Mouse (Mus musculus) liver, adult 2 months (tissue): ENCODE results near the gene Chic2. TPM values are rescaled to one million over a fixed set of nuclear protein-coding genes. Genes with fewer than 3 reads are reported as not detected.

Source experiments
- DNase-seq: peaks from one replicate; pipeline ENCODE4 v3.0.0-alpha.2; 2011; ENCODE audit warnings: low read depth, low spot score; ENCODE audit errors: extremely low read depth
- H3K27ac ChIP-seq: fragments of 200-500 bp; replicated peaks from 2 replicates; pipeline ENCODE4 v1.5.1; 2012; ENCODE audit warnings: low read depth, mild to moderate bottlenecking, control low read depth, inconsistent platforms, low read length; ENCODE audit not compliant: insufficient read depth
- H3K27me3 ChIP-seq: fragments of 200-500 bp; 2 replicates; pipeline ENCODE4 v1.6.1; 2012; ENCODE audit warnings: mild to moderate bottlenecking, moderate library complexity, low read length, inconsistent platforms; ENCODE audit not compliant: control insufficient read depth, insufficient read depth
- H3K36me3 ChIP-seq: fragments of 200-500 bp; 2 replicates; pipeline ENCODE4 v1.6.1; 2012; ENCODE audit warnings: low read length, inconsistent platforms; ENCODE audit not compliant: control insufficient read depth, insufficient read depth
- H3K4me1 ChIP-seq: fragments of 200-500 bp; 2 replicates; pipeline ENCODE4 v1.6.1; 2011; ENCODE audit warnings: low read length; ENCODE audit not compliant: control insufficient read depth, insufficient read depth
- H3K4me3 ChIP-seq: fragments of 200-500 bp; 2 replicates; pipeline ENCODE4 v1.5.1; 2011; ENCODE audit warnings: low read depth, mild to moderate bottlenecking, control low read depth, low read length, moderate library complexity; ENCODE audit not compliant: insufficient read depth
- H3K79me2 ChIP-seq: fragments of 200-500 bp; 2 replicates; pipeline ENCODE4 v1.6.1; 2012; ENCODE audit warnings: inconsistent platforms, mild to moderate bottlenecking, low read length, moderate library complexity; ENCODE audit not compliant: control insufficient read depth, insufficient read depth
- H3K9ac ChIP-seq: fragments of 200-500 bp; 2 replicates; pipeline ENCODE4 v1.6.1; 2012; ENCODE audit warnings: low read depth, mild to moderate bottlenecking, control low read depth, inconsistent platforms, low read length
- CTCF ChIP-seq: fragments of 200-500 bp; IDR thresholded peaks from 2 replicates; pipeline ENCODE4 v1.5.1; 2011; ENCODE audit warnings: low read depth, low read length, control low read depth
- POLR2A ChIP-seq: fragments of 200-500 bp; IDR thresholded peaks from 2 replicates; pipeline ENCODE4 v1.6.1; 2011; ENCODE audit warnings: low read length, control low read depth; ENCODE audit not compliant: insufficient read depth; ENCODE audit errors: extremely low read depth
- WGBS: fragments of 180-500 bp; shearing (Covaris S2); methylation state at CpG from one replicate; pipeline ENCODE4 v1.1.7; 2018; 5-methylcytosine and 5-hydroxymethylcytosine counted together
- polyA plus RNA-seq: library from polyadenylated mRNA; depleted of rRNA; stranded (reverse); fragments of >200 nt; gene quantifications from 2 replicates; pipeline ENCODE4 v1.2.3, GENCODE M21; 2012; rRNA removed
- total RNA-seq: library from RNA; depleted of rRNA; stranded (reverse); fragments of >200 nt; gene quantifications from 2 replicates; pipeline ENCODE4 v1.2.3, GENCODE M21; 2014; rRNA removed

Chic2 gene
- total and polyA plus RNA-seq, 2 experiments, result 3.0 to 11.7 TPM

DNA sequence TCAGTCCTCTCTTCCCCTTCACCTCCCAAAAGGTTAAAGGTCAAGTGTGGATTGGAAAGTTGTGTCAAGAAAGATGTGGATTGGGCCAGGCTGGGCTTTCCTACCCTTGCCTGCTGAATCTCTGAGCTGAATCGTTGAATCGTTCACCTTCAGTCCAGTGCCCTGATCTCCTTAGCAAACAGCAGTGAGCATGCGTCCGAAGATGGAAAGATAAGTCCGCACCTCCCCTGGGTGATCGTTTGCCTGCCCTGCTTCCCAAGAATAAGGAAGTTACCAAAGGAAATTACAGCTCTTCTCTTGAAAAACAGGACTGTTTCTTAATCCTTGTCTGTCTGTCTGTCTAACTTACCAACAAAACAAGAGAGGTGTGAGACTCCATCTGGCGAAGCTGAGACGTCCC, 96.1 kb downstream of the Chic2 start:
- no peak for TF ChIP-seq CTCF
- TF ChIP-seq POLR2A, result no peak
- Histone ChIP-seq H3K9ac (no peak overlapping the region), H3K27ac (no peak overlapping the region), H3K4me1 (no peaks in the 10 kb centered on the region), H3K27me3 (no peaks in the 10 kb centered on the region), H3K36me3 (no peaks in the 10 kb centered on the region), H3K79me2 (no peaks in the 10 kb centered on the region), H3K4me3 (no peak overlapping the region)
- WGBS, result 44% methylated on average over 8 of the region's 8 CpGs
- DNase-seq, result no peak

Other genes with a start within 250 kb of the Chic2 start
- gene Gsx2, start 30.8 kb upstream of the Chic2 start, total RNA-seq, result not detected in 2 replicates
- not detected in 2 replicates for gene Gsx2, start 30.8 kb upstream of the Chic2 start, polyA plus RNA-seq
- 4.5 and 5.2 TPM in 2 replicates for gene Pdgfra, start 107.5 kb upstream of the Chic2 start, total RNA-seq
- 1.1 and 1.2 TPM in 2 replicates for gene Pdgfra, start 107.5 kb upstream of the Chic2 start, polyA plus RNA-seq